Mouse (Mus musculus) B cell, adult 2 months (primary cell): Measurements from ENCODE around the gene Cab39l.

Experiments
- DNase-seq, 2 experiments: peaks; one replicate each; pipeline ENCODE4 v3.0.0; 2022

Gene Cab39l

DNA sequence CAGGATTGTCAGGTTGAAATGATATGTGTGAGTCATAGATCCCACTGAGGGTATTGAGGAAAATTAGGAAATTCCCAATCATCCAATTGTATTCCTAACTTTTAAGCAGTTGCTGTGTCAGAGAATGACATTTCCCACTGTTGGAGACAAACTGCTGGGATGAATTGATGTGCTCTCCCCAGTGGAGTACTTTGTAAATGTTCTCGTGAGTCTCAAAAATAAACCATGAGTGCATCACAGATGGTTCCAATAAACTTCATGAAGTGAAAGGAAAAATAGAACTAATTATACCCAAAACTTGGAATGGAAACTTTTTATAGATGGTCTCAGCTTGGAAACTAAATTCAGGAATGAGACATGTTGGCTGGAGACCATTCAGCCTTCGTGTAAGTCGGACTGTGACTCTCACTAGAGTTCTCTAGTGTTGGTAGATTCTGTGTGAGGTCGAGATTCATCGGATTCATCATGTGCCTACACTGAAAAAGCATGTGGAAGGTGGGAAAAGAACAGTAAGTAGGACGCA lies 73.2 kb downstream of the Cab39l start:
- DNase-seq: no peak

GRCm38 (mm10) chr14:59525843-59526242 lies 85.1 kb downstream of the Cab39l start:
- no peak for DNase-seq

DNA sequence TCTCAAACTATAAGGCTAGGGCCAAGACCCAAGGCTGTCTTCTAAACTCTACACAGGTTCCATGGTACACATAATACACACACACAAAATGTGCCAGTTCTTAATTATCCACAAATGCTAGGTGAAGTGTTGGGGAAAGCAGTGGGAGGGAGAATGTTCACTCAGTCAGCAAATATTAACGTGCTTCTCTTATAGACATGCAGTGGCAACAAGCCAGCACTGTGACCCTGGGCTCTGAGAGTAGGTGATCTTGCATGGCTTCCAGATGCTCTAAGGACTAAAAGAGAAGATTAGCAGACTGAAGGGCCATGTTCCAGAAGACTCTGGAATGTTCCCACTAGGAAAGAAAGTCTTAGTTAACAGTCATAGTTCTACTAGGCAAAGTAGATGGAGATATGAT lies 90.0 kb downstream of the Cab39l start:
- DNase-seq: no peak

- no peak for DNase-seq
Observed at GRCm38 (mm10) chr14:59532986-59533385, 92.2 kb downstream of the Cab39l start.

DNA sequence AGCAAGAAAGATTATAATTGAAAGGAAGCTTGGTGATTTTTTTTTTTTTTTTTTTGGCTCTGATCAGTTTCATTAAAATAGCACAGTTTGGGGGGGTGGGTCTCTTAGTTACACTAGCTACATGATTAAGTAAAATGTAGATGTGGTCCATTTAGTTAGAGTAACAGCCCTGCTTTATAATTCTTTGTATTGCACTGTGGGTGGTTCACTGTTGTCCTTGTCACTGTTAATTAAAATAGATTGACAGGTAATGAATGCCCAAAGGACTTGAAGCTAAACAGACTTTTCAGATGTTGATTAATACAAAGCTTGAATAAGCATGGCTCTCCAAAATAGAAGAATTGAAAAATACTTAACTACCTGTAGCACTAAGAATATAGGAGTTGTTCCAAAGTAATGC lies 93.1 kb downstream of the Cab39l start:
- DNase-seq: no peak

DNA sequence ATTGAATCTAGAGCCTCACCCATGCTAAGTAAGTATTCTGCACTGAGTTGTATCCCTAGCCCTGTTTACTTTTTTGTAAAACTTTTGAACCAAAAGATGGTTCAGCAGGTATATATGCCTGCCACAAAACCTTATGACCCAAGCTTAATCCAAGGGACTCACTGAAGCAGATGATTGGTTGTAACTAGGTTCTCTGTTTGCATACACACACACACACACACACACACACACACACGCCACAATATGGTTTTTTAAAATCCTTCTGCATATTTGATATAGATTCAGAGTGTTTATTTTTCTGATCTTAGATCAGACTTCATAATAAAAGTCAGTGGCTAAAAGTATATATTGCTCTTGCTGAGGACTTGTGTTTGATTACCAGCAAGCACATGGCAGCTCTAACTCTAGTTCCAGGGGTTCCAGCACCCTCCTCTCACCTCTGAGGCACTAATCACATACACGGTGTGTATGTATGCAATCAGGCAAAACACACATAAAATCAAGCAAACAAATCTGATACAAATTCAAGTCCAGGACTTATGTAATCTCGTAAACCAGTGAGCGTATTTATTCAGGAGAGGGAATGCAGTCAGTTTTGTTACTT lies 97.2 kb downstream of the Cab39l start:
- DNase-seq: no peak

- DNase-seq: no peak
Observed at GRCm38 (mm10) chr14:59540230-59540629, 99.5 kb downstream of the Cab39l start.

- DNase-seq: no peak
Observed at GRCm38 (mm10) chr14:59540761-59541160, 100.0 kb downstream of the Cab39l start.

GRCm38 (mm10) chr14:59543158-59543826 lies 102.5 kb downstream of the Cab39l start:
- DNase-seq: no peak

DNA sequence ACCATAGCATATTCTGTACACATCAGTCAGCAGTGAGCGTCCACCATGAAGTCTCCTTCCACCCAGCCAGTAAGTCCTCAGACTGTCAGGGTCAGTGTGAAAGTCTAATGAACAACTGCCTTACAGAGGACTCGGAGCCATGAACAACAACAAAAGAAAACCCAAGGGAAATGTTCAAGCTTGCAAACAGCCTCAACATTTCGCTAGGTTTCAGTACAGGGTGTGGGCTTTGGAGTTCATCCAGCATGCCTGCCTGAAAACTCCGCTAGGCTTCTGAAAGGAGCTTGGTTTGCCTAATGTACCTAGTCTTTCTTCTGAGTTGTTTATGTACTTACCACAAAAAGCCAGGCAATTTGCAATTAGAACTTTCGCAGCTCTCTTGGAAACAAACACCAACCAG lies 103.2 kb downstream of the Cab39l start:
- no peak for DNase-seq

GRCm38 (mm10) chr14:59546162-59546880 lies 105.5 kb downstream of the Cab39l start:
- no peak for DNase-seq

DNA sequence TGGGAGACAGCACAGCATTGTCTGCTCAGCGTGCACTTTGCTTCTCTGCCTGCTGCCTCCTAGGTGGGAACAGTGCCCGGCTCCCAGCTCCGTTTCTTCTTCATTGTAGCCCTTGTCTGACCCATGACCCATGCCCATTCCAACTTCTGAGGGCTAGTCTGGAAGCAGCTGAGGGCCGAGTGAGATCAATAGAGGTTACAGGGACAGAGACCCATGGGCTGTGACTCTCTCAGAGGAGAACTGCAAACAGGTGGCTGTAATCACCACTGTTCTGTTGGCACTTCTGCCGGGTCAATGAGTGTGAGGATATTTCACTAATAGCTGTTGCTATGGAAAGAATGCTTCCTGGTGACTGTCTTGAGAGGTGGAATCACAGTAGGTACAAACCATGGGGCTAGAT lies 106.8 kb downstream of the Cab39l start:
- DNase-seq: no peak

GRCm38 (mm10) chr14:59548532-59548931 lies 107.8 kb downstream of the Cab39l start:
- DNase-seq: no peak

- DNase-seq: no peak
Observed at GRCm38 (mm10) chr14:59549106-59549505, 108.3 kb downstream of the Cab39l start.

GRCm38 (mm10) chr14:59550841-59551240 lies 110.1 kb downstream of the Cab39l start:
- no peak for DNase-seq

DNA sequence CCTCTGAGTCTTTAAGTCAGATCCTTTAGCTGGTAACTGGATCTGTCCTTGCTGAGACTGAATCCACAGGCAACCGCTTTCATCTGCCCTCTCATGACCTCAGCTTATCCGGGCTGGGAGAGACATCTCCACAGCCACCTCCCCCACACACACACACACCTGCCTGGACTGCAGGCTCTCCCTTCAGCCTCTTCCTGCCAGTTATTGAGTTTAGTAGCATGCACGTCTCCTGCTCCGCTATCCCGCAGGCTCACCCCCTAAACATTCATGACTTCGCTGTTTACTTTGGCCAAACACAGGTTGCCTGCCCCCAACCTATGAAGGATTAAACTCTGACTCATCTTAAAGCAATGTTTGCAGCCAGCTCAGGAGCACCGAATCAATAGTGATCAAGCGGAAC lies 111.2 kb downstream of the Cab39l start:
- DNase-seq: no peak

DNA sequence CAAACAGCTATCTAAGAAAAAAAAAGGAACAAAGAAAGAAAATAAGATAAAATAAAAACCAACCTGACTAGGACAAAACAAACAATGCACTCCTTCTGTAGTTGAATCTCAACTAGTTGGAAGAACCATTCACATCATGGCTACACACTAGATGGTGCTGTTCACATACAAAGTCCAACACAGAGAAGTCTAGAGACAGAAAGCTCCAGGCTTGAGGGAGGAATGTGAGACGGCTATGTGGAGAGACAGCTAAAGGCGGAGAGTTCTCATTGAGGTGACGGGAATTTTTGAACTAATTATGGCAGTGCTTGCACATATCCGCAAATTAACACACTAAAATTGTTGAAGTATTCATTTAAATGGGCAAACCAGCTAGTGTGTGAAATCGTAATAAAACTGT lies 113.3 kb downstream of the Cab39l start:
- no peak for DNase-seq

DNA sequence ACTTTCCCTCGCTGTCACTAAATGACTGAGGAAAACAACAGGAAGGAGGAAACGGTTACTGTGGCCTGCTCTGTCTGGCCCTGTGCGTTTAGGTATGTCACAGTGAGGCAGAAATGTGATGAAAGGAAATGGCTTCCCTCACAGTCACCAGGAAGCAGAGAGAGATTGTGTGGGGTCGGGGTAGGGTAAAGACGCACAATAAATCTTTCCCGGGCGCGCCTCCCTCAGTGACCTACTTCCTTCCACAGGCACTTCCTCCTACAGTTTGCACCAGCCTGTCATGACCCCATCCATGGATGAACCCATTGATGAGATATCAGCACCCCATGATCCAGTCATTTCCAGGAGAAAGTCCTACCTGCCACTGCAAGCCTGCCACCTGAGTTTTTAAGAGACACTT lies 114.2 kb downstream of the Cab39l start:
- DNase-seq: no peak

DNA sequence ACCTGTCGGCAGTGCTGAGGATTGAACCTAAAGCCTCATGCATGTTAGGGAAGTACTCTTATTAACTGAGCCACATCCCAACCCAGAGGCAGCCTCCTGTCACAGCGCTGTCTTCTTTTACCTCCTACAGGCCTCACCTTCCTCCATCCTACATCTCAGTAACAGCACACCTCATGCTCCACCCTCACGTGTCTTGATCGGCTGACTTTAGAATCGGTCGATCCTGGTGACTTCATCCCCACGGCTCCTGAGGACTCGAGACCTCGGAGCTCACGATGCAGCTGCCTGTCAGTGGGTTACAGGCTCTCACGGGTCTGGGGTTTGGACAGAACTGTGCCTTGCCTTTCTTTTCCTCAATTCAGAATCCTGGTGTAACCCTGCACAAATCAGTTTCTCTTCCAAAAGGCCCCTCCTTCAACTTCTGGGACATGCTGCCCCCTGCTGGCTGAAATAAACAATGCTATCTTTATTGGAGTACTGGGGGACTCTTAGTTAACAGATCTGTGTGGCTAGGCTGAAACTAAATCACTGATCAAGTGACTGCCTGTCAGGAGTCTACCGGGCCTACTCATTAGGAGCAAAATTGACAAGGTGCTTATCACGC lies 115.3 kb downstream of the Cab39l start:
- DNase-seq: peak; percentile 82 to 84

GRCm38 (mm10) chr14:59557071-59557470 lies 116.3 kb downstream of the Cab39l start:
- no peak for DNase-seq

GRCm38 (mm10) chr14:59557886-59558285 lies 117.1 kb downstream of the Cab39l start:
- DNase-seq: no peak

DNA sequence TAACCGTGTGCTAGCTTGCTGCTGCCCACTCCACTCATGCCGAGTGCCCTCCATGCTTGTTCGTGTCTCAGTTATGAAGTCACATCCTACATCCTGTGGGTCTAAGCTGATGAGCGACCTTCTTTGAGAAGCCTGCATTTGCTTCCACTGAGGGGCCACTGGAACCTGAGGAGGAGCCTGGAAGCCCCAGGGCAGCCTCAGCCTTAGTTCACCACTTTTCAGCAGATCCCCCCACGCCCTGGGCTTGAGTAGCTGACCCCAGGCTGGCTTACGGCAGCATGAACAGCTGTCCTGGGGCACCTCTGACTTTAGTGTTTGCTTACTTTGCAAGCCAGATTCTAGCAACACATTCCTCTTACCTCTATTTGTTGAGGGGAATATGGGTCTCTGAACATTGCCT lies 126.0 kb downstream of the Cab39l start:
- no peak for DNase-seq

GRCm38 (mm10) chr14:59576385-59576784 lies 135.6 kb downstream of the Cab39l start:
- DNase-seq: no peak

GRCm38 (mm10) chr14:59590614-59591013 lies 149.8 kb downstream of the Cab39l start:
- peak; percentile 57 to 65 for DNase-seq
